Mouse (Mus musculus) thymus, postnatal 4 days (tissue): Measurements from ENCODE around the gene Pabpn1l.

Source experiments
- DNase-seq: peaks from one replicate; pipeline ENCODE4 v3.0.0; 2021

Gene Pabpn1l

GRCm38 (mm10) chr8:122622727-122623126 lies at the start of gene Pabpn1l:
Gene Pabpn1l, minus strand, starts transcription at chr8:122622739.
- DNase-seq, result no peak

GRCm38 (mm10) chr8:122671894-122672293 lies 49.4 kb upstream of the Pabpn1l start:
- DNase-seq, result no peak

GRCm38 (mm10) chr8:122670718-122671117 lies 48.2 kb upstream of the Pabpn1l start:
- no peak for DNase-seq

- DNase-seq, result no peak
Measured at GRCm38 (mm10) chr8:122670001-122670400, 47.5 kb upstream of the Pabpn1l start.

GRCm38 (mm10) chr8:122669370-122669769 lies 46.8 kb upstream of the Pabpn1l start:
- no peak for DNase-seq

- no peak for DNase-seq
Measured at GRCm38 (mm10) chr8:122667854-122668253, 45.3 kb upstream of the Pabpn1l start.

- DNase-seq, result peak; percentile 73
Measured at GRCm38 (mm10) chr8:122666827-122667226, 44.3 kb upstream of the Pabpn1l start.

GRCm38 (mm10) chr8:122666338-122666764 lies 43.8 kb upstream of the Pabpn1l start:
- no peak for DNase-seq

- DNase-seq, result peak; percentile 26
Measured at GRCm38 (mm10) chr8:122665667-122666316, 43.3 kb upstream of the Pabpn1l start.

- peak; percentile 27 for DNase-seq
Measured at GRCm38 (mm10) chr8:122665221-122665620, 42.7 kb upstream of the Pabpn1l start.

- no peak for DNase-seq
Measured at GRCm38 (mm10) chr8:122663670-122664069, 41.1 kb upstream of the Pabpn1l start.

- DNase-seq, result no peak
Measured at GRCm38 (mm10) chr8:122663106-122663505, 40.6 kb upstream of the Pabpn1l start.

GRCm38 (mm10) chr8:122661894-122662293 lies 39.4 kb upstream of the Pabpn1l start:
- no peak for DNase-seq

GRCm38 (mm10) chr8:122661138-122661537 lies 38.6 kb upstream of the Pabpn1l start:
- DNase-seq, result no peak

- peak; percentile 60 for DNase-seq
Measured at GRCm38 (mm10) chr8:122660022-122660421, 37.5 kb upstream of the Pabpn1l start.

- DNase-seq, result no peak
Measured at GRCm38 (mm10) chr8:122658807-122659160, 36.2 kb upstream of the Pabpn1l start.

GRCm38 (mm10) chr8:122658149-122658806 lies 35.7 kb upstream of the Pabpn1l start:
- no peak for DNase-seq

GRCm38 (mm10) chr8:122656056-122656999 lies 33.8 kb upstream of the Pabpn1l start:
- DNase-seq, result no peak

- no peak for DNase-seq
Measured at GRCm38 (mm10) chr8:122654768-122655167, 32.2 kb upstream of the Pabpn1l start.

- no peak for DNase-seq
Measured at GRCm38 (mm10) chr8:122652643-122653042, 30.1 kb upstream of the Pabpn1l start.

- DNase-seq, result no peak
Measured at GRCm38 (mm10) chr8:122651326-122651921, 28.9 kb upstream of the Pabpn1l start.

GRCm38 (mm10) chr8:122648192-122648970 lies 25.8 kb upstream of the Pabpn1l start:
- no peak for DNase-seq
